Mouse (Mus musculus) intestine, postnatal 0 days (tissue): ENCODE data around the gene Muc1. TPM values are rescaled to one million over a fixed set of nuclear protein-coding genes. Genes with fewer than 3 reads are reported as not detected.

Source experiments
- ATAC-seq: fragments of 200-750 bp; cut with Nextera tagmentation; 2 replicates; pipeline ENCODE4 v1.8.0; 2017; ENCODE audit warnings: mild to moderate bottlenecking, moderate TSS enrichment, moderate library complexity
- H3K27ac ChIP-seq: fragments of 300-500 bp; sonication (generic); 2 replicates; pipeline ENCODE4 v1.5.1; 2014; ENCODE audit warnings: mild to moderate bottlenecking, low read depth, low read length, moderate library complexity
- H3K27me3 ChIP-seq: fragments of 300-500 bp; sonication (generic); replicated peaks from 2 replicates; pipeline ENCODE4 v1.6.1; 2014; ENCODE audit warnings: low read length, mixed read lengths; ENCODE audit not compliant: control insufficient read depth, insufficient read depth
- H3K36me3 ChIP-seq: fragments of 300-500 bp; sonication (generic); 2 replicates; pipeline ENCODE4 v1.6.1; 2014; ENCODE audit warnings: mild to moderate bottlenecking, moderate library complexity; ENCODE audit not compliant: control insufficient read depth, insufficient read depth
- H3K4me1 ChIP-seq: fragments of 300-500 bp; sonication (generic); replicated peaks from 2 replicates; pipeline ENCODE4 v1.6.1; 2014; ENCODE audit warnings: antibody characterized with exemption, low read length, mixed read lengths; ENCODE audit not compliant: control insufficient read depth, insufficient read depth
- H3K4me2 ChIP-seq: fragments of 300-500 bp; sonication (generic); replicated peaks from 2 replicates; pipeline ENCODE4 v1.6.1; 2014; ENCODE audit warnings: low read depth, mild to moderate bottlenecking, moderate library complexity
- H3K4me3 ChIP-seq: fragments of 300-500 bp; sonication (generic); 2 replicates; pipeline ENCODE4 v1.5.1; 2014; ENCODE audit warnings: low read depth, low read length
- H3K9ac ChIP-seq: fragments of 300-500 bp; sonication (generic); 2 replicates; pipeline ENCODE4 v1.6.1; 2014; ENCODE audit warnings: mild to moderate bottlenecking, low read depth, low read length
- H3K9me3 ChIP-seq: fragments of 300-500 bp; sonication (generic); 2 replicates; pipeline ENCODE4 v1.6.1; 2016; ENCODE audit warnings: mixed run types; ENCODE audit not compliant: control insufficient read depth
- CTCF ChIP-seq: sonication (generic); IDR thresholded peaks from 2 replicates; pipeline ENCODE4 v1.5.1; 2016; ENCODE audit warnings: low read depth, mild to moderate bottlenecking, control low read depth, antibody characterized with exemption, moderate library complexity
- WGBS: fragments of 180-500 bp; shearing (Covaris S2); extraction: QIAGEN DNeasy Blood & Tissue Kit; methylation state at CpG from one replicate; pipeline ENCODE4 v1.1.7; 2014; 5-methylcytosine and 5-hydroxymethylcytosine counted together
- polyA plus RNA-seq: library from polyadenylated mRNA; unstranded; fragments of >200 nt; fragmentation: Nextera tagmentation; extraction: Ambion mirVana; gene quantifications from 2 replicates; pipeline ENCODE4 v1.2.1, GENCODE M21; 2015

Muc1 gene
- polyA plus RNA-seq, 1 experiment from 2014 or later, result 3.5 TPM

GRCm38 (mm10) chr3:89251365-89251895, 22.6 kb downstream of the Muc1 start:
- peak; percentile 16; the same call in 1 of the 2 replicates for TF ChIP-seq CTCF
- no peak overlapping the region for H3K9ac ChIP-seq
- H3K27me3 ChIP-seq, result no peaks in the 10 kb centered on the region
- ATAC-seq, result peak; percentile 22; the same call in 1 of the 2 replicates
- no peaks in the 10 kb centered on the region for H3K9me3 ChIP-seq
- 0 out of 2 replicates have a peak, but pooled peaks cover 12% of the 10 kb centered on the region for H3K4me1 ChIP-seq
- 12% methylated on average over 17 of the region's 17 CpGs for WGBS
- no peak overlapping the region for H3K4me3 ChIP-seq
- peak overlapping the region; percentile 41; the same call in 1 of the 2 replicates for H3K27ac ChIP-seq
- peak overlapping the region; percentile 54 for H3K4me2 ChIP-seq
- peaks cover 6% of the 10 kb centered on the region; the same call in 1 of the 2 replicates for H3K36me3 ChIP-seq

GRCm38 (mm10) chr3:89254994-89255393, 26.1 kb downstream of the Muc1 start:
- no peaks in the 10 kb centered on the region for H3K27me3 ChIP-seq
- no peak overlapping the region for H3K4me2 ChIP-seq
- H3K36me3 ChIP-seq, result no peaks in the 10 kb centered on the region
- H3K4me3 ChIP-seq, result no peak overlapping the region
- TF ChIP-seq CTCF, result no peak; the same call in 1 of the 2 replicates
- 0 out of 2 replicates have a peak, but pooled peaks cover 12% of the 10 kb centered on the region for H3K4me1 ChIP-seq
- ATAC-seq, result 0 out of 2 replicates have a peak, but pooled peaks have one; percentile 17
- H3K9ac ChIP-seq, result no peak overlapping the region
- 63% methylated on average over 5 of the region's 5 CpGs for WGBS
- no peak overlapping the region for H3K27ac ChIP-seq
- H3K9me3 ChIP-seq, result no peaks in the 10 kb centered on the region

DNA sequence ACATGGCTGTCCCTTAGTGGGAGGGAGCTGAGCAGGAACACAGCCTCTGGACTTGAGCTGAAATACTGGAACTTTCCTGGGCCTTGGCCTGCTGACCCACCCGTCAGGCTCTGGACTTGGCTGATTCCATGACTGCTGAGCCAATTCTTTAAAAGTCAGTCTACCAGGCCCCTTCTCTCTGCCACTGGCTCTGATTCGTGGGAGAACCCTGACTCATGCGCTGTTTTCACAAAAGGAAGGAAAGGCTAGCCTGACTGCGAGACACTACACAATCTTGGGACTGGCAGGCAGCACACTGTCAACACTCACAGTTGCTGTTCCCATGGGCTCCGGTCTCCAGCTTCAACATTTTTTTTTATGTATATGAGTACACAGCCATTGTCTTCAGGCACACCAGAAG, 27.3 kb downstream of the Muc1 start:
- TF ChIP-seq CTCF, result no peak

GRCm38 (mm10) chr3:89259076-89259475, 30.2 kb downstream of the Muc1 start, which contains the start of gene Dpm3:
Gene Dpm3 (plus strand): TSS chr3:89259358.
- H3K27me3 ChIP-seq, result no peaks in the 10 kb centered on the region
- no peaks in the 10 kb centered on the region for H3K36me3 ChIP-seq
- WGBS, result 57% methylated on average over 7 of the region's 7 CpGs
- no peak for TF ChIP-seq CTCF
- H3K27ac ChIP-seq, result no peak within 1 kb of the TSS
- H3K9me3 ChIP-seq, result no peaks in the 10 kb centered on the region
- H3K4me1 ChIP-seq, result no peaks in the 10 kb centered on the region
- H3K4me3 ChIP-seq, result no peak within 1 kb of the TSS
- no peak within 1 kb of the TSS for H3K9ac ChIP-seq
- no peak within 1 kb of the TSS for H3K4me2 ChIP-seq
- ATAC-seq, result no peak

More for the DNA sequence above, 27.3 kb downstream of the Muc1 start:
- Histone ChIP-seq H3K36me3 (no peaks in the 10 kb centered on the region), H3K4me2 (no peak overlapping the region), H3K4me1 (0 out of 2 replicates have a peak, but pooled peaks cover 12% of the 10 kb centered on the region), H3K27me3 (no peaks in the 10 kb centered on the region), H3K9me3 (no peaks in the 10 kb centered on the region), H3K4me3 (no peak overlapping the region), H3K27ac (no peak overlapping the region), H3K9ac (no peak overlapping the region)
- ATAC-seq, result no peak
- WGBS, result 80% methylated on average over 5 of the region's 5 CpGs

DNA sequence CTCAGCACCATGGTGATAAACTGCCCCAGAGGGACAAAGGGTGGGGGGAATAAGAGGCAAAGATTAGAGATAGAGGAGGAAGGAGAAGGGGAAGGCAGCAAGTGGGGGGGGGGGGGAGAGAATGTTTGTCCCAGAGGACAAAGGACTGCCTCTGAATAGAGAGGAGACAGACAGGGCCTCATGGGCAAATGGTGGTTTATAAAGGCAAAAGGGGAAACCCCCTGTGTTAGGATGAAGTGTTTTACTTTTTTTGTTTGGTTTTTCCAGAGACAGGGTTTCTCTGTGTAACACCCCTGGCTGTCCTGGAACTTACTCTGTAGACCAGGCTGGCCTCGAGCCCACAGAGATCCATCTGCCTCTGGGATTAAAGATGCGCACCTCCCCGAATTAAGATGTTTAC, 31.4 kb downstream of the Muc1 start:
- WGBS, result 60% methylated on average over 3 of the region's 3 CpGs
- Histone ChIP-seq H3K9ac (no peak overlapping the region), H3K4me2 (no peak overlapping the region), H3K36me3 (no peaks in the 10 kb centered on the region), H3K9me3 (no peaks in the 10 kb centered on the region), H3K4me3 (no peak overlapping the region), H3K4me1 (no peaks in the 10 kb centered on the region), H3K27ac (no peak overlapping the region), H3K27me3 (no peaks in the 10 kb centered on the region)
- ATAC-seq, result no peak
- no peak for TF ChIP-seq CTCF

DNA sequence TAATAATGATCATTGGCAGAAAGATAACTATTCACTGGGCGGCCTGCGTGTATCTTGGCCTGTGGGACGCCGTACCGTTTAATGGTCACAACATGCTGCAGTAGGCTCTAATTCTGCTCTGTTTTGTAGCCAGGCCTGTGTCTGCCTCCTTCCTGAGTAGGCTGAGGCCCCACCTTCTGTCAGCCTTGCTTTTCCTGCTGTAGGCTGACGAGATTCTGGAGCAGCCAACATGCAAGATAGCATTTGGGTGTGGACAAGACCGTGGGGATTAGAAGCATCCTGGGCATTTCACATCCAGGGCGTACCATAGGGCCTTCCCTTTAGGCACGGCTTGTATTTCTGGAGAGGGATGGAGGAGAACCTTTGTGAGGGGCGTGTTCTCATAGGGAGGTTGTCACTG, 33.6 kb downstream of the Muc1 start:
- Histone ChIP-seq H3K4me1 (no peaks in the 10 kb centered on the region), H3K9ac (no peak overlapping the region), H3K27me3 (no peaks in the 10 kb centered on the region), H3K4me3 (no peak overlapping the region), H3K27ac (peak overlapping the region; percentile 28; the same call in 1 of the 2 replicates), H3K9me3 (no peaks in the 10 kb centered on the region), H3K4me2 (no peak overlapping the region), H3K36me3 (no peaks in the 10 kb centered on the region)
- no peak for ATAC-seq
- 61% methylated on average over 10 of the region's 10 CpGs for WGBS
- no peak for TF ChIP-seq CTCF
